Comparison of ENCODE assay signal across 13 mouse cellular contexts in genomic region chr14:47133948-47134347, GRCm38 (mm10). TPM values are rescaled to one million over a fixed set of nuclear protein-coding genes. Genes with fewer than 3 reads are reported as not detected.
A peak's percentile ranks its signal among the peaks of the same experiment; 100 is the strongest.
DNase-seq lines count a peak whose midpoint lies in the region; ATAC-seq and TF ChIP-seq lines count a peak whose summit lies in the region.
"Had no signal": no experiment of that assay in that cellular context is flagged by ENCODE, and none has a peak within 500 bp of the region (broad histone marks: within the 10 kb centered on the region; RNA-seq: fewer than 3 reads in every experiment).

No protein-coding gene starts in this region.

- DNase-seq in hindbrain, embryonic 14.5 days (ENCODE audit: low spot score) = no peak
- DNase-seq in MEL (ENCODE audit: low read depth, low spot score) = peak; percentile 15
- peak; percentile 49 for DNase-seq in brain, embryonic 14.5 days (ENCODE audit: low read depth)
- no peak for DNase-seq in thymus, postnatal 10 days (ENCODE audit: low spot score in 2 of 2)
- no peak for DNase-seq in right cerebral cortex, postnatal 10 days (ENCODE audit: low spot score in 2 of 2)
- DNase-seq in left cerebral cortex, adult 11 months (ENCODE audit: low spot score) = no peak
- DNase-seq: cerebellum, adult 9-10 months; heart, adult 18-20 months; kidney, adult 18-20 months; liver had no signal

- WGBS in hindbrain, embryonic 14.5 days = 69% methylated on average over 10 of the region's 10 CpGs
- 78% methylated on average over 10 of the region's 10 CpGs for WGBS in hindbrain, embryonic 12.5 days

- H3K4me3 ChIP-seq in hindbrain, embryonic 14.5 days (replicated peaks; ENCODE audit: low read length) = no peak overlapping the region
- no peak overlapping the region for H3K4me3 ChIP-seq in hindbrain, embryonic 12.5 days
- no peak overlapping the region for H3K4me3 ChIP-seq in MEL (ENCODE audit: control insufficient read depth in 1 of 2, insufficient read depth in 1 of 2, low read depth in 2 of 2, low read length in 2 of 2)
- H3K4me3 ChIP-seq in myocyte = no peak overlapping the region
- H3K4me3 ChIP-seq: lung, embryonic 15.5 days had no signal

- no peaks in the 10 kb centered on the region for H3K9me3 ChIP-seq in hindbrain, embryonic 14.5 days (ENCODE audit: control insufficient read depth, low read length)
- no peaks in the 10 kb centered on the region for H3K9me3 ChIP-seq in hindbrain, embryonic 12.5 days (replicated peaks)
- H3K9me3 ChIP-seq in MEL (replicated peaks; ENCODE audit: insufficient read depth, low read length) = no peaks in the 10 kb centered on the region
- H3K9me3 ChIP-seq: lung, embryonic 15.5 days had no signal

- no peak for TF ChIP-seq RAD21 in MEL (IDR thresholded peaks at IDR 0.05; ENCODE audit: low read depth, low read length)

- no peak overlapping the region for H3ac ChIP-seq in myocyte (ENCODE audit: control insufficient read depth, insufficient read length)

- TF ChIP-seq CTCF in MEL (IDR thresholded peaks at IDR 0.05 in 2 of 3, conservative IDR thresholded peaks at IDR 0.05 in 1 of 3; ENCODE audit: control insufficient read depth in 1 of 3, insufficient read depth in 1 of 3, low read depth in 2 of 3, low read length in 3 of 3, poor library complexity in 1 of 3, severe bottlenecking in 1 of 3) = no peak
- no peak for TF ChIP-seq CTCF in brain, embryonic 14.5 days (IDR thresholded peaks at IDR 0.05; ENCODE audit: borderline replicate concordance, extremely low read depth, insufficient read depth, insufficient read length)

- H3K9ac ChIP-seq in hindbrain, embryonic 14.5 days = no peak overlapping the region
- H3K9ac ChIP-seq in hindbrain, embryonic 12.5 days = no peak overlapping the region
- no peak overlapping the region for H3K9ac ChIP-seq in MEL (ENCODE audit: control insufficient read depth, low read depth, low read length, poor library complexity, severe bottlenecking)
- H3K9ac ChIP-seq: lung, embryonic 15.5 days had no signal

- no peaks in the 10 kb centered on the region for H3K36me3 ChIP-seq in hindbrain, embryonic 14.5 days (replicated peaks; ENCODE audit: control insufficient read depth, insufficient read depth)
- H3K36me3 ChIP-seq in hindbrain, embryonic 12.5 days = no peaks in the 10 kb centered on the region
- peaks cover 0 to 2% of the 10 kb centered on the region in 2 experiments; a peak in 1 of 4 replicates for H3K36me3 ChIP-seq in MEL (ENCODE audit: control insufficient read depth in 1 of 2, insufficient read depth in 2 of 2, low read length in 2 of 2)
- H3K36me3 ChIP-seq in myocyte (ENCODE audit: control insufficient read depth, insufficient read depth) = no peaks in the 10 kb centered on the region
- H3K36me3 ChIP-seq: lung, embryonic 15.5 days had no signal

- H3K79me2 ChIP-seq in MEL (ENCODE audit: control insufficient read depth, insufficient read depth, low read length, poor library complexity) (no peaks in the 10 kb centered on the region), myocyte (ENCODE audit: control insufficient read depth, insufficient read depth) (no peaks in the 10 kb centered on the region)

- H3K27ac ChIP-seq in hindbrain, embryonic 14.5 days = no peak overlapping the region
- H3K27ac ChIP-seq in hindbrain, embryonic 12.5 days = no peak overlapping the region
- no peak overlapping the region for H3K27ac ChIP-seq in MEL (ENCODE audit: control insufficient read depth, low read depth, low read length)
- H3K27ac ChIP-seq: lung, embryonic 15.5 days had no signal

- no peaks in the 10 kb centered on the region for H3K4me1 ChIP-seq in hindbrain, embryonic 14.5 days (replicated peaks; ENCODE audit: control insufficient read depth, insufficient read depth, low read length)
- no peaks in the 10 kb centered on the region for H3K4me1 ChIP-seq in hindbrain, embryonic 12.5 days
- 0 out of 4 replicates have a peak, but pooled peaks cover 2 to 4% of the 10 kb centered on the region in 2 experiments for H3K4me1 ChIP-seq in MEL (ENCODE audit: control insufficient read depth in 1 of 2, insufficient read depth in 2 of 2, low read length in 2 of 2)
- H3K4me1 ChIP-seq: lung, embryonic 15.5 days had no signal

- no peak for TF ChIP-seq POLR2A in MEL (IDR thresholded peaks at IDR 0.05; ENCODE audit: control insufficient read depth in 1 of 2, insufficient read depth in 1 of 2, low read depth in 1 of 2, low read length in 2 of 2, poor library complexity in 1 of 2)
- no peak for TF ChIP-seq POLR2A in brain, embryonic 14.5 days (IDR thresholded peaks at IDR 0.05; ENCODE audit: borderline replicate concordance, extremely low read depth, insufficient read depth, insufficient read length, poor library complexity, severe bottlenecking)
- TF ChIP-seq POLR2A in myocyte (IDR thresholded peaks at IDR 0.05; ENCODE audit: insufficient read length, low read depth) = no peak

- ATAC-seq in hindbrain, embryonic 14.5 days (ENCODE audit: low FRiP score) = peak; percentile 65
- ATAC-seq in hindbrain, embryonic 12.5 days (ENCODE audit: low FRiP score) = no peak

- no peaks in the 10 kb centered on the region for H3K27me3 ChIP-seq in hindbrain, embryonic 14.5 days (ENCODE audit: control insufficient read depth, insufficient read depth, low read length)
- no peaks in the 10 kb centered on the region for H3K27me3 ChIP-seq in hindbrain, embryonic 12.5 days
- H3K27me3 ChIP-seq in MEL (ENCODE audit: control insufficient read depth in 1 of 2, insufficient read depth in 2 of 2, low read length in 2 of 2) = no peaks in the 10 kb centered on the region
- no peaks in the 10 kb centered on the region for H3K27me3 ChIP-seq in myocyte (ENCODE audit: control insufficient read depth, insufficient read depth, insufficient read length)
- H3K27me3 ChIP-seq: lung, embryonic 15.5 days had no signal

- no peak for TF ChIP-seq EP300 in MEL (IDR thresholded peaks at IDR 0.05; ENCODE audit: low read depth in 1 of 2, low read length in 2 of 2)

- no peak overlapping the region for H3K4me2 ChIP-seq in hindbrain, embryonic 14.5 days (replicated peaks)
- H3K4me2 ChIP-seq in hindbrain, embryonic 12.5 days (replicated peaks) = no peak overlapping the region
- peak overlapping the region; percentile 62 for H3K4me2 ChIP-seq in myocyte (ENCODE audit: low read depth)
- H3K4me2 ChIP-seq: lung, embryonic 15.5 days had no signal

TF ChIP-seq in MEL, 35 proteins besides CTCF, POLR2A, EP300 and RAD21:
- TF ChIP-seq HCFC1 (IDR thresholded peaks at IDR 0.05; ENCODE audit: low read depth, low read length) (no peak), GATA1 (IDR thresholded peaks at IDR 0.05; ENCODE audit: low read depth, low read length) (0 out of 2 replicates have a peak, but pooled peaks have one; percentile 29)

TF ChIP-seq in myocyte, 11 proteins besides CTCF, POLR2A, EP300 and RAD21:
- TF ChIP-seq MAX (IDR thresholded peaks at IDR 0.05; ENCODE audit: low read depth) = no peak
- no peak for TF ChIP-seq CEBPB (IDR thresholded peaks at IDR 0.05; ENCODE audit: insufficient read depth, poor library complexity, severe bottlenecking)
- TF ChIP-seq SRF (IDR thresholded peaks at IDR 0.05; ENCODE audit: control insufficient read depth, insufficient read length, low read depth) = no peak
- no peak for TF ChIP-seq TCF12 (IDR thresholded peaks at IDR 0.05; ENCODE audit: insufficient read depth, poor library complexity, severe bottlenecking)
- TF ChIP-seq USF1 (IDR thresholded peaks at IDR 0.05; ENCODE audit: low read depth) = no peak
- TF ChIP-seq TCF3 (IDR thresholded peaks at IDR 0.05; ENCODE audit: insufficient read length, low read depth) = no peak
- TF ChIP-seq MYOD1 (IDR thresholded peaks at IDR 0.05; ENCODE audit: control insufficient read depth in 1 of 3, insufficient read length in 2 of 3, low read depth in 2 of 3) = no peak
- no peak for TF ChIP-seq REST (IDR thresholded peaks at IDR 0.05; ENCODE audit: insufficient read depth, insufficient read length)
- TF ChIP-seq MYOG (IDR thresholded peaks at IDR 0.05; ENCODE audit: control insufficient read depth in 1 of 3, insufficient read depth in 1 of 3, insufficient read length in 2 of 3, low read depth in 2 of 3) = no peak
- TF ChIP-seq POLR2AphosphoS2 (IDR thresholded peaks at IDR 0.05; ENCODE audit: insufficient read length, low read depth) = no peak
- no peak for TF ChIP-seq E2F4 (IDR thresholded peaks at IDR 0.05; ENCODE audit: insufficient read depth)
TF ChIP-seq in myocyte: peak in this region for 0.

RNA-seq across cellular contexts. Expression of gene Gch1, which starts 55.3 kb away (rescaled TPM):
- 5.2 and 6.4 TPM in 2 replicates for polyA plus RNA-seq in hindbrain, embryonic 14.5 days (2014; fragmentation: Nextera tagmentation; extraction: Ambion mirVana)
- 3.2 and 3.8 TPM in 2 replicates for polyA plus RNA-seq in hindbrain, embryonic 12.5 days (2016; fragmentation: Nextera tagmentation; extraction: Ambion mirVana)
- total RNA-seq in MEL (2012; rRNA removed) = 4.4 and 8.6 TPM in 2 replicates
- polyA plus RNA-seq in MEL (2012; ENCODE audit: insufficient read depth in 1 of 2, insufficient read length in 2 of 2, low read depth in 1 of 2, low replicate concordance in 2 of 2, missing spikeins in 1 of 2) = 1 to 10 TPM in 1 of 2 experiments, not detected in 1; 6.6 TPM
- 3.0 and 3.4 TPM in 2 replicates for polyA plus RNA-seq in brain, embryonic 14.5 days (2012; rRNA removed)
- polyA plus RNA-seq in myocyte (2012; fragmentation: generic; extraction: Trizol) = 15.0 TPM

Comparison
In these comparisons a context has a peak if more than half of its experiments do, and no peak if none do; other contexts are left out.
1. DNase-seq: peak in MEL (single experiment) and brain, embryonic 14.5 days (single experiment); none in hindbrain, embryonic 14.5 days (single experiment), thymus, postnatal 10 days (0 of 2), right cerebral cortex, postnatal 10 days (0 of 2) and left cerebral cortex, adult 11 months (single experiment).